In the genomic region with DNA sequence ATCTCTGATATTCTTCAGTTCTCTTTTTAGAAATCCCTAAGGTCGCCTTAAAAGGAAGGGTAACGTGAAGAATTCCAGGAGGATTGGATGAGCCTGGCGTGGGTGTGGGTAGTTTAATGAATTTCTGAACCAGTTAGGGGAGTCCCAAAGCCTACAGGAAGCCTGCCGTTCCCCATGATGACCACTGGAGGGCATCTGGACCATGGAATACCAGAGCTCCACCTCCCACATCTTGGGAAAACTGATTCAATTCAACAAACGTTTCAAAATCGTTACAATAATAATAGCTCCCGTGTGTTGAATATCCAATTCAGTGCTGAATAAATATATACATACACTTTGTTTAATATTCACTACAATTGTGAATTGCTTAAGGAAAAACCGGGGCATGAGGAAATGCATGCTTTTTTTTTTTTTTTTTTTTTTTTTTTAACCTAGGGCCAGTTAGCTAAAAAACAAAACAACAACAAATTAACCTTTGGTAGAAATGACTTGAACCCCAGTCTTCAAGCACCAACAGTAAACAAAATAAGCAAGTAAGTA, we compare ENCODE assay signal across 8 mouse cellular contexts. TPM values are rescaled to one million over a fixed set of nuclear protein-coding genes. Genes with fewer than 3 reads are reported as not detected.
DNase-seq lines count a peak whose midpoint lies in the region; ATAC-seq and TF ChIP-seq lines count a peak whose summit lies in the region.
"Had no signal": no experiment of that assay in that cellular context is flagged by ENCODE, and none has a peak within 500 bp of the region (broad histone marks: within the 10 kb centered on the region; RNA-seq: fewer than 3 reads in every experiment).

No protein-coding gene starts in this region.

- peak; percentile 68; the same call in 1 of the 2 replicates for ATAC-seq in cerebellum, adult (ENCODE audit: insufficient number of reproducible peaks, low FRiP score, low TSS enrichment)
- ATAC-seq in forebrain, embryonic 13.5 days: peak; percentile 81
- ATAC-seq in lung, embryonic 14.5 days (ENCODE audit: insufficient read depth): no peak

- no peak overlapping the region for H3K9ac ChIP-seq in forebrain, embryonic 13.5 days
- no peak overlapping the region for H3K9ac ChIP-seq in lung, embryonic 14.5 days
- H3K9ac ChIP-seq: hindbrain, embryonic 15.5 days had no signal

- TF ChIP-seq CTCF in E14TG2a.4 (conservative IDR thresholded peaks at IDR 0.05; ENCODE audit: low read length): peak; percentile 85
- TF ChIP-seq CTCF in lung, embryonic 14.5 days (IDR thresholded peaks at IDR 0.05; ENCODE audit: low read depth): peak; percentile 92

- peaks cover 54% of the 10 kb centered on the region for H3K4me1 ChIP-seq in E14TG2a.4 (replicated peaks; ENCODE audit: low read depth, low read length)
- H3K4me1 ChIP-seq in forebrain, embryonic 13.5 days: peaks cover 23% of the 10 kb centered on the region
- H3K4me1 ChIP-seq in lung, embryonic 14.5 days (ENCODE audit: insufficient read depth): peaks cover 37% of the 10 kb centered on the region

- no peak overlapping the region for H3K4me2 ChIP-seq in forebrain, embryonic 13.5 days
- no peak overlapping the region for H3K4me2 ChIP-seq in lung, embryonic 14.5 days
- H3K4me2 ChIP-seq: hindbrain, embryonic 15.5 days had no signal

- no peaks in the 10 kb centered on the region for H3K36me3 ChIP-seq in E14TG2a.4 (ENCODE audit: insufficient read depth, low read length)
- H3K36me3 ChIP-seq in forebrain, embryonic 13.5 days (ENCODE audit: poor library complexity, severe bottlenecking): no peaks in the 10 kb centered on the region
- no peaks in the 10 kb centered on the region for H3K36me3 ChIP-seq in lung, embryonic 14.5 days (ENCODE audit: insufficient read depth)
- H3K36me3 ChIP-seq: hindbrain, embryonic 15.5 days had no signal

- H3K27ac ChIP-seq in forebrain, embryonic 13.5 days: no peak overlapping the region
- H3K27ac ChIP-seq in lung, embryonic 14.5 days (ENCODE audit: low read depth): no peak overlapping the region
- H3K27ac ChIP-seq: hindbrain, embryonic 15.5 days had no signal

- H3K27me3 ChIP-seq in E14TG2a.4 (ENCODE audit: insufficient read depth, low read length): peaks cover 10% of the 10 kb centered on the region
- H3K27me3 ChIP-seq in forebrain, embryonic 13.5 days: peaks cover 25% of the 10 kb centered on the region
- H3K27me3 ChIP-seq in lung, embryonic 14.5 days (ENCODE audit: insufficient read depth, low read length): peaks cover 4% of the 10 kb centered on the region; the same call in 1 of the 2 replicates
- H3K27me3 ChIP-seq: hindbrain, embryonic 15.5 days had no signal

- no peak overlapping the region for H3K4me3 ChIP-seq in E14TG2a.4 (replicated peaks; ENCODE audit: low read length)
- no peak overlapping the region for H3K4me3 ChIP-seq in forebrain, embryonic 13.5 days
- H3K4me3 ChIP-seq in lung, embryonic 14.5 days (ENCODE audit: low read depth, low read length): no peak overlapping the region
- H3K4me3 ChIP-seq: hindbrain, embryonic 15.5 days had no signal

- under 1% methylated on average over 8 of the region's 8 CpGs for WGBS in forebrain, embryonic 13.5 days
- WGBS in lung, embryonic 14.5 days: 1% methylated on average over 8 of the region's 8 CpGs

- DNase-seq in A20 (ENCODE audit: low read depth, low spot score): peak; percentile 48
- peak; percentile 76 for DNase-seq in kidney, postnatal 14 days
- peak; percentile 93 for DNase-seq in lung, embryonic 14.5 days
- peak; percentile 81 to 83 for DNase-seq in right cerebral cortex, adult 2 months (ENCODE audit: low spot score in 2 of 2)

- no peaks in the 10 kb centered on the region for H3K9me3 ChIP-seq in E14TG2a.4 (ENCODE audit: low read length)
- H3K9me3 ChIP-seq in forebrain, embryonic 13.5 days (replicated peaks): no peaks in the 10 kb centered on the region
- no peaks in the 10 kb centered on the region for H3K9me3 ChIP-seq in lung, embryonic 14.5 days (ENCODE audit: low read depth, low read length)
- H3K9me3 ChIP-seq: hindbrain, embryonic 15.5 days had no signal

RNA-seq across cellular contexts. Expression of gene Des, which starts 17.2 kb away (rescaled TPM):
- 0.81 and 1.1 TPM in 2 replicates for polyA plus RNA-seq in forebrain, embryonic 13.5 days (2015; fragmentation: Nextera tagmentation; extraction: Ambion mirVana)
- 42.9 and 46.3 TPM in 2 replicates for polyA plus RNA-seq in lung, embryonic 14.5 days (2014; fragmentation: Nextera tagmentation; extraction: Ambion mirVana)

RNA-seq across cellular contexts. Expression of gene Dnpep, which starts 25.2 kb away (rescaled TPM):
- 140 and 142 TPM in 2 replicates for polyA plus RNA-seq in forebrain, embryonic 13.5 days (2015; fragmentation: Nextera tagmentation; extraction: Ambion mirVana)
- polyA plus RNA-seq in lung, embryonic 14.5 days (2014; fragmentation: Nextera tagmentation; extraction: Ambion mirVana): 110 and 113 TPM in 2 replicates

RNA-seq across cellular contexts. Expression of gene Speg, which starts 32.2 kb away (rescaled TPM):
- polyA plus RNA-seq in forebrain, embryonic 13.5 days (2015; fragmentation: Nextera tagmentation; extraction: Ambion mirVana): 7.6 and 9.0 TPM in 2 replicates
- polyA plus RNA-seq in lung, embryonic 14.5 days (2014; fragmentation: Nextera tagmentation; extraction: Ambion mirVana): 40.1 and 44.7 TPM in 2 replicates

Comparison
In these comparisons a context has a peak if more than half of its experiments do, and no peak if none do; other contexts are left out.
1. RNA of gene Des, which starts 17.2 kb away (polyA plus RNA-seq): 42.9 to 46.3 TPM in lung, embryonic 14.5 days; 0.81 to 1.1 TPM in forebrain, embryonic 13.5 days; every median in the first group is over 10 times any median in the second.
2. Peak in every context shown above with its lines, with median percentiles within 50 percentile points of each other: DNase-seq.